Mouse (Mus musculus) brain, embryonic 14.5 days (tissue): ENCODE measurements at regions not wholly inside any gene's neighbourhood (a gene's known extent, or its start where the extent isn't known, plus 50 kb on each side); places are given as distances from the start of the nearest gene placed in this dataset.

Experiments
- DNase-seq: peaks from one replicate; pipeline ENCODE4 v3.0.0-alpha.2; 2011; ENCODE audit warnings: low read depth
- CTCF ChIP-seq: fragments of 200-500 bp; IDR thresholded peaks from 2 replicates; pipeline ENCODE4 v1.5.1; 2012; ENCODE audit warnings: inconsistent platforms, mild to moderate bottlenecking, moderate library complexity, borderline replicate concordance; ENCODE audit not compliant: insufficient read depth, insufficient read length; ENCODE audit errors: extremely low read depth
- POLR2A ChIP-seq: fragments of 200-500 bp; IDR thresholded peaks from 2 replicates; pipeline ENCODE4 v1.6.1; 2012; ENCODE audit warnings: mild to moderate bottlenecking, inconsistent platforms, borderline replicate concordance; ENCODE audit not compliant: poor library complexity, insufficient read depth, insufficient read length, severe bottlenecking; ENCODE audit errors: extremely low read depth

DNA sequence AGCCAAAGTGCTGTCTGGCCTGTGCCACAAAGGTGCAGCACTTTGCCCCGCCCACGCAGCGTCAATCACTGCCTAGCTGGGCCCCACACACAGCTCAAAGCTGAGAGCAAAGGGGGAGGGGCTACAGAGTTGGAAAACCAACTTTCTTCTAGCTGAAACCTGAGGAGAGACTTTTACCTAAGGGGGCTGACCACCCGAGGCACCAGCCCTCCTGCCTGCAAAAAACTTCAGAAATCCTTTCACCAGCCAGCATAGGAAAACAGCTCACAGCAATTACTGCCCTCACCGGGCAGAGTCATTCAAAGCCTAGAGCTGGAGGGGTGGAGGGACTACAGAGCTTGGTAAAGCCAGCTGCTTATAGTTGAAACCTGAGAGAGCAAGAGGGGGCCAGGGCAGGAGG is 74.6 kb upstream of the Pabpc5 start:
- no peak for TF ChIP-seq POLR2A
- TF ChIP-seq CTCF, result no peak
- DNase-seq, result peak; percentile 9
